Mouse (Mus musculus): ENCODE data around the gene Stx5a.

The Stx5a gene

DNA sequence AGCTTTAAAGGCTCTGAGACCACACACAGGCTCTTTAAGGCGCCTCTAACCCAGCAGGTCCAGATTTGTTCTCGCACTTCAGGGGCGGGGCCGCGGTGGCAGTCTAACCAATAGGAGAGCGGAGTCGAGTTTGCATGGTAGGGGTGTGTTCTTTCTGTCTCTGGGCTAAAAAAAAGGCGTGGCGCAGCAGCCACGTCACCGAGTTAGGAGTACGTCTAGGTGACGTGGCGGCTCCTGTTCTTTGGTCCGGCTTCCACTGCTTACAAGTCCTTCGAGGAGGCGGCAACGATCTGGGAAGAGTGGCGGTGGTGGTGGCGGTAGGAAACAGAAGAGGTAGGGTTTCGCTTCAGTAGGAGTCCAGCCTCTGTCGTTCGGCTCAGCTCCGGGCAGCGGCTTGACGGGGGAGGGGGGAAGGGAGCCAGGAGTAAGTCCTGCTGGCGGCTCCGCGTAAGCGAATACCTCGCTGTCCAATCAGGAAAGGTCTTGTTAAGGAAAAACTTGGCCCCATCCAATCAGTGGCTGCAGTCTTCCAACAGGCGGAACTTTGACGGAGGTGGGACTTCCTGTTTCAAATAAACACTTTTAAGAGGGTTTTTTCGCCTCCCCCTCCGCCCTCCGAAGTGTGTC, at the start of gene Stx5a:
Gene Stx5a (plus strand): TSS at position 171 of the 627 bp plus-strand sequence.
- peak; percentile 94 to 95 for DNase-seq

DNA sequence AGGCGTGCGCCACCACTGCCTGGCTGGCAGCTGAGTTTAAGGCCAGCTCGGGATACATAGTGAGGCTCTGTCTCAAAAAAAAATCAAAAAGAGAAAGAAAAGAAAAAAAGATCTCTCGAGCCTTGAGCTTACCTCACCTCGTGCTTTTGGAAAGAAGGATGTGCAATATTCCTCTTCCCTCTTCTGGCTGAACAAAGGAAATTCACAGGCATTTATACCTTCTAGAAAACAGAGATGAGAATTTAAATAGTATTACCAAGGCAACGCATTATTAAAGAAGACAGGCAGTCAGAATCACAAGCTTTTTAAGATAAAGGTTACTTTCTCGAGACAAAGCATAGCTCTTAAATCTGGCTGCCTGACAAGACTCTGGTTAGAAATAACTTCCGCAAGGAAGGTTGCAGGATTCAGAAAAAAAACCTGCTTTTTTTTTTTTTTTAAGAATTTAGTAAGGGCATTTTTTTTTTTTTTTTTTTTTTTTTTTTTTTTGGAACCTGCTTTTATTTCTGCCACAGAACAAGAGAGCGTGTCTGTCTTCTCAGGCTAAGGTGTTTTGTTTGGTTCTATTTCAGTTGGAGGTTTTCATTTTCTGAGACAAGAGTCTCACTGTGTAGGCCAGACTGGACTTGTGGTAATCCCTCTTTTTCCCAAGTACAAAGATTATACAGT, 49.2 kb upstream of the Stx5a start:
- DNase-seq = no peak

DNA sequence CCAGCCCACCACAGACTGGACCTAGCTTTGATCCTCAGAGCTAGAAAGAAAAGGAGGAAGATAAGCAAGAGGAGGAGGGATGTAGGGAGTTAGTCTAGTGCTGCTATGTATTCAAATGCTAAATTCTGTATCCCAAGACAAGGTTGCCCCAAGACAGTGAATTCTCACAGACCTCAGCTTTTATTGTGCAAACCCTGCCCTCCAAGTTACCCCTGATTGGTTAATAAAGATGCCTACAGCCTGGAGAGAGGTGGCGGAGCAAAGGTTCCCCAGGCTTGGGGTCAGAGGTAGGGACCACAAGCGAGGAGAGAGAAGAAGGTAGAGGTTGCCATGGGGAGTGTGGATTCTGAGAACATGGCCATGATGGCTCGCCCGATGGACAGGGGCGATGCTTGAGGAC, 48.5 kb upstream of the Stx5a start:
- no peak for DNase-seq

DNA sequence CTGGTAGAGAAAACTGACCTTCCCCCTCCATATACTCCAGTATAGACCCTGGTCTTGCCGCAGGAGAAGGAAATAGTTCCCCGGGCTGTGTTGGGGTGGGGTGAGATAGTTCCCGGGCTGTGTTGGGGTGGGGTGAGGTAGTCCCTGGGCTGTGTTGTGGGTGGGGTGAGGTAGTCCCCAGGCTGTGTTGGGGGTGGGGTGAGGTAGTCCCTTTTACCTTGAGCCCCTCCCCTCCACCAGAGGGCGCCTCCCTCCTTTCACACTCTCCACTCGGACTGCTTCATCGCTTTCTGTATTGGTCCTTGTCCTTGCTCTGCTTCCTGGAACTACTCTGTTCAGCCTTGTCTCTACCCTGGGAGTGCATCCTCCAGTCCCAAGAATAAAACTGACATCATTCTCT, 45.9 kb upstream of the Stx5a start:
- peak; percentile 75 to 79 for DNase-seq

DNA sequence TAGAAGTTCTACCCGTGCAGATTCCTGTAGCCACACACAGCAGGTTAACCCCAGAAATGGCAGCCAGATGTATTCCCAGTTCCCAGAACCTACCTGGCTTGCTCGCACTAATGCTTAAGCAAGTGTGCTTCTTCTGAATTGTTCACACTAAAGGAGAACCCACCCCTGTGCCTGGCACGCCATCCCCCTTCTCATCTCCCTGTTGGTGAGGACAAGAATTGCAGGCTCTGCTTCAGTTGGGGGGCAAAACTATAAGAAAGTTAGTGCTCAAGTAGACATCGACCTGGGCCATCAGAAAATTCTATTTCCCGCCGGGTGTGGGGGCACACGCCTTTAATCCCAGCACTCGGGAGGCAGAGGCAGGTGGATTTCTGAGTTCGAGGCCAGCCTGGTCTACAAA, 41.6 kb upstream of the Stx5a start:
- DNase-seq = no peak

DNA sequence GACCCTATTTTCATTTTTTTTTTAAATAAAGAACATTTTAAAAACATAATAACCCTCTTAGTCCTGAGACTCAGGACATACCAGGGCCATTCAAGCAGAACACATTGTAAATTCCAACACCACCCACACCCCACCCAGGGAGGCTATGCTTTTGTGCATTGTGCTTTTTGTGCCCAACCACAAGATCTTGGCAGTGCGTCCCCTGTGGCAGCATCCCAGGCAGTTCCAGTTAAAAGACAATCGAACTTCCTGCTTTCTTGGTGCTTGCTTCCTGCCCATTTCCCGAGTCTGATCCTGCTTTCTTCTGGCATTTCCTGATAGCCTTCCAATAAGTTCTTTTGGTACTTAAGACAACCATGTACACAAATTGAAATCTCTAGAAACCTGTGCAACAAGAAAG, 38.8 kb upstream of the Stx5a start:
- no peak for DNase-seq

DNA sequence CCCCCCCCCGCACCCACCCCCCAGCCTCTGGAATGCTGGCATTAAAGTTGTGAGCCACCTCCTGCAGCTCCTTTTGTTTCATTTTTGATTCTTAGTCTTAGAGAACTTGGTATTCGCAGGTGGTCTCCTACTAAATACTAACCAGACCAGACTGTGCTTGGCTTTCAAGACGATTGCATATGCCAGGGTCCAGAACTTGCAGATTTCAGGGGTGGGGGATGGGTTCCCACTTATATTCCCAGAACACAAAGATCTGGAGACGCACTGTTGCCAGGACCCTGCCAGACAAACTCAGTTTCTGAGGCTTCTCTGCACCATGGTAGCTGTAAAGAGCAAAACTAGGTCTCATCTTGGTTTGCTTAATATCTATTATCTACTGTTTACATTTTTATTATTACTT, 37.6 kb upstream of the Stx5a start:
- DNase-seq = no peak

DNA sequence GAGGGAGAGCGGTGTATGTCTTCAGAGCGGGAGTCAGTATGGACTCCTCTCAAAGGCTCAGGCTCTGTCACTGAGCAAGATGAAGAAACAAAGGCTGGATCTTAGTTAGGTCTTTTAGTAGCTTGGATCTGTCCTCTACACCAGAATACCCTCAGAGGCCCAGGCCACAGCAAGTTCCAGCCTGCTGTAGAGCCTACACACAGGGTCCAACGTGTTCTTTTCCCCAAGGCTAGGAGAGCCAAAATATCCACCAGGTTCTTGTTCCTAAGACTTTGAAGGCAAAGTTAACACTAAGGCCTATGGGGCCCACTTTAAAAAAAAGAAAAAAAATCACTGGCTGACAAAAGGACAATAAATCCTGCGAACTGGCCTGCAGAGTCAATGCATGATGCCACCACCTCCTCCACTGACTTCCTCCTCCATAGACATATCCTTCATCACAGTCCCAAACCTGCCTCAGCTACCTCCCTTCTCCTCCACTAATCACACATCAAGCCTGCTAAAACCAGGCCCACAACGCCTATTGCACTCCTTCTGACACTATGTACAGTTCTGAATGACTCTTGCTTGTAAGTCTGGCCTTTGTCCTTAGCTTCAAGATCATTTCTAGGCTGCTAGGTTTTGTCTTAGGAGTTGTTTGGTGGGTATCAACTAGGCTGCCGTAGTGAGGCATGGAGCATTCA, 36.0 kb upstream of the Stx5a start:
- DNase-seq = no peak

DNA sequence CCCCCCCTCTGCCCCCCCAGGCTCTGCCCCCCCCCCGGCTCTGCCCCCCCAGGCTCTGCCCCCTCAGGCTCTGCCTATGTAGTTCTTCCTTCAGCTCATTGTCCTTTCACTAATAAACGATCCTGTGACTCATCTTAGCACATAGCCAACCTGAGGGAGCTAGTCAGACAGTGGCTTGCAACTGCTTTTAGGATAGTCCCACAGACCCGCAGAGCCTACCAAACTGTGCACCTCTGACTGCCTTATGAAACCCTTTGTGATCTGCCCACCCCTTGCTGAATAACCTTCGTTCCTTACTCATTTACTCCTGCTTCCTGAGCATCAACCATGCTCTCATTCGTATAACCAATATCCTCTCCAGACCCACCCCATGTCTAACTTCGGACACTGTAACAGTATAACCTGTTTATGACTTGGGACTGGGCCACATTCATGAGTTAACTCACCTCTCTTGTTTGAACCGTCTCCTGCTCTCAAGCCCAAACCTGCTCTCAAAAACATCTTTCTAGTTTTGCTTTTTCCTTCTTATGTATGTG, 35.0 kb upstream of the Stx5a start:
- no peak for DNase-seq

DNA sequence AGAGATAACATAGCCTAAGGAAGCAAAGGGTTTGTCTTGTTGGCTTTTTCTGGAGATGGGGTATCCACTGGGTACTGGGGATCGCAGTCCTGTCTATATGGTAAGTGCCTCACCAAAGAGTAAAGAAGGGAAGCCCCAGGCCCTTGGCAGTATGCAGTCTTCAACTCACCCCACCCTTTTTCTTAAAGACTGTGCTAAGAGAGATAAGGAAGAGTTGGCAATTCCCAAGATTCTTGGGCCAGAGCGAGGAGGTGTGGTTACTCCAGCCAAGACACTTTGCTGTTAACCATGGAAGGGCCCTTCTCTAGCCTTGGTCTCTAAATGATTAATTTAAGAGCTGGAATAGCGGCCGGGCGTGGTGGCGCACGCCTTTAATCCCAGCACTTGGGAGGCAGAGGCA, 34.3 kb upstream of the Stx5a start:
- no peak for DNase-seq

DNA sequence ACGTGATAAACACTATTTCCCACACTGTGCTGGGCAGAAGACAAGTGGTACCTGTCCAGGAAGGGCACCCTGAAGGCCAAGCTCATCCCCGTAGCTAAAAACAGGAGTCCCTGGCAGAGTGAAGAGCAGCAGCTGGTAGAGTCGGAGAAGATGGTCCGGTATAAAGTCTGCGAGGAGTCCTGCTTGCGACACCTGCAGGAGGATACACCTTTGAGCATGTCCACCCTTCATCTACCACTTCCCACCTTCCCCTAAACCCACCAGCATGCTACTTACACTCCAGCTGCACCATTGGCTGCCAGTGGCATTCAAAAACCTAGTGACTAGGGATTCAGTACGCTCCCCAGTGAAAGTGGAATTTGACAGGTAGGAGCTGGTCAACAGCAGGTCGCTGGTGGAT, 32.3 kb upstream of the Stx5a start:
- DNase-seq = no peak

DNA sequence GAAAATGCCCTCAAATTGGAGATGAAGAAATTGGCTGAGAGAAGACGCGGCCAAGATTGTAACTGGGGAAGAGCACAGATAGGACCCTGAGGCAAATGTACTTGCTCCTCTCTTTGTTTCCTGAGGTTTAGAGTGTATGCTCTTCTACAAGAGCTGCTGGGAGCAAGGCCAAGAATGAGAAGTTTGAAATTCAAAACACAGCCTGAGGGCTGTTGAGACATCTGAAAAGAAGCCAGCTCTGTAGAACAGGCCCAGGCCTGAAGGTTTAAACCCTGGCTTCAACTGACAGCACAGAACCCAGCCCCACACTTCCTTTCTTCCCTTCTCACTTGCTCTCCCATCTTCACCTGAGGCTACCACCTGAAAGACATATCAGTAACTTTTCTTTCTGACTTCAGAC, 31.2 kb upstream of the Stx5a start:
- DNase-seq = no peak

DNA sequence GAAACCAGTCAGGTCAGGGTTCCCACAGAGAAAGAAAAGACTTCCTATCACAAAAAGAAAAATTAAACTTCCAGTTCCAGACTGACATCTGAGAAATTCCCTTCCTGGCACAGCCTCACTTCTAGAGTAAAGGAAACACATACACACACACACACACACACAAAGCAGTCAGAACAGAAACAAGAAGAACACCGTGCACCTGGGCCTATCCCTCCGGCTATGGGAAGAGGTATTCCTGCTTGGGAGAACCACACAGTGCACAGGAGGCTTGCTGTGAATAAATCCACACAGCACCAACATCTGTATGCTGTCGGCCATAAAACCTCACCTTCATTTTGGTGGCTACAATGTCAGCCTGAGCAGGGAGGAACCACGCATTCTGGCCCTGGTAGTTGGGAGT, 29.7 kb upstream of the Stx5a start:
- no peak for DNase-seq

DNA sequence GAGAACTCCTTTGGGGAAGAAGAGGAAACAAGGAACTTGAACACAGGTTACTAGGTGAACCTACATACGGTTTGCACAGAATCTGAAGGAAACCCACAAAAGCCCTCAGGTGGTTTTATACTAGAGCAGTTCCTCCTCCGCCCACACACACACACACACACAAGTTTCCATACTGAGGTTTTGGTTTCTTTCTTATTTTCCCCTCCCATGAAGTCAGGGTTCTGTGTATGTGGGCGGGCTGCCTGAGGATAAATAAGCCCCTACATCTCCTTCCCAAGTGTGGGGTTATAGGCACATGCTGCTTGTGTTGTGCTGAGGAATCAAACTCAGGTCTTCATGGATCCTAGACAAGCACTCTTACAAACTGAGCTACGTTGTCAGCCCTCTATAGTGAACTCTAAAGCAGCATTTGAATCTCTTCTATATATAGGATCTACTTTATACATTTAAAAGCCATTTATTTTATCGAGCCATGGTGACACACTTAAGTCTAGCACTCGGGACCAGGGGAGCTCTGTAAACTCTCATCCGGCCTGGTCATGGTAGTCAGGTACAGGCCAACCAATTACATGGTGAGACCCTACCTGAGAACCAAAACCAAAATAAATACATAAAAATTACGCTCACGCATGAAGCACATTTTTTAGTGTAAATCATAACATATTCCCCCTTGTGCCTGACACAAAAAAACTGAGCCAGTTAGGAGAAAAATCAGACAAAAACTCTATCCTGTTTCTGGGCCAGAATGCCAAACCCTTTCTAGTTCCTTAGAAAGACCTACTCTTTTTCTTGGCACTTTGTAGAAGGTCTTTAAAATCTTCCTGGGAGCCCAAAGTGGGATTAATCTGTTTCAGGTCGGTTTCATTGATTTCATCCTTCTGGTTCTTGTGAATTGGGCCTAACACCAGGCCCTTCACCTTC, 29.0 kb upstream of the Stx5a start:
- peak; percentile 68 to 69 for DNase-seq

DNA sequence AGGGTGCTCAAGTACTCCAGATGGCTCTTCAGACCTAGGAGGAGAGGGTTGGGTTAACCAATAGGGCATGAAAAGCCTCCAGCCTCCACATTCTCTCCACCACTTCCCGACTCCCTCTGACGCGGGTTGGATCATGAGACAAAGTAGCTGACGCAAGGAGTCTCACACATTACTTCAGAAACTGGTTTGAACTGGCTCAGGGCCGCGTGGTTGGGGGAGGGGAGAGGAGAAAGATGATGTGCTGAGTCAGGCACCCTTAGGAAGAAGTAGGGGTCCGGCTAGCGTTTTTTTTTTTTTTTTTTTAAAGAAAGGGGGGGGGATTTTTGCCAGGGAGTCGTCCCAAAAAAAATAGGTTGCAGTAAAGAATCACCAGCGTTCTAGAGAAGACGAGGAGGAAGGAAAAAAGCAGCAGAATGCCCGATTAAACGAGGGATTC, 28.3 kb upstream of the Stx5a start:
- DNase-seq = peak; percentile 82 to 85

DNA sequence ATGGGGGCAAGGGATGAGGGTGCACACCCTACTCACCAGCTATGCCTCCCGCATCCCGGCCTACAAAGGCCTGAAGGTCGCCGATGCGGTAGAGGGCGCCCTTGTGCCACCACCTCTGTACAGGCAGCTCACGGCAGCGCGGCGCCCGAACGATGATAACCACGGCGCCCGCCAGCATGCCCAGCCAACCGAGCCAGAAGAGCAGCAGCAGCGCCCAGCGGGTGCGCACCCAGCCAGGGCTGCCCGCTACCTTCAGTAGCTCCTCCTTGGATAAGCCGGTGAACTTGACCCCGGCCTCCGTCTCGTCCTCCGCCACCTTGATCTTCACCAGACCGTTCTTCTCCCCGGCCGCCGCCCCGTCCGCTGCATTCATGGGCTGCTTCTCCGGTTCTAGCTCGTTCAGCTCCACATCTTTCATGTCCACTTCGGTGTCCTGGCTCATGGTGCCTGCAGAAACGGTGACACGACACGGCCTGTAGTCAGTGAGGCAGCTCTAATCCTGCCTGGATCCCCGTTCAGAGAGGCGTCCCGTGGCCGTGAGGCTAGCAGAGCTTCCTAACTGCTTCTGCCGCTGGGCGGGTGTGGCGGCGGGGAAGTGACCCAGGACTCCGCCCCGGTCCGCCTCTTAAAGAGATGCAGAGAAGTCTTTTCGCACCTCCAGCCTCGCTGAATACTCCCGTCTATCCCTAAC, 27.8 kb upstream of the Stx5a start:
- peak; percentile 94 to 95 for DNase-seq

DNA sequence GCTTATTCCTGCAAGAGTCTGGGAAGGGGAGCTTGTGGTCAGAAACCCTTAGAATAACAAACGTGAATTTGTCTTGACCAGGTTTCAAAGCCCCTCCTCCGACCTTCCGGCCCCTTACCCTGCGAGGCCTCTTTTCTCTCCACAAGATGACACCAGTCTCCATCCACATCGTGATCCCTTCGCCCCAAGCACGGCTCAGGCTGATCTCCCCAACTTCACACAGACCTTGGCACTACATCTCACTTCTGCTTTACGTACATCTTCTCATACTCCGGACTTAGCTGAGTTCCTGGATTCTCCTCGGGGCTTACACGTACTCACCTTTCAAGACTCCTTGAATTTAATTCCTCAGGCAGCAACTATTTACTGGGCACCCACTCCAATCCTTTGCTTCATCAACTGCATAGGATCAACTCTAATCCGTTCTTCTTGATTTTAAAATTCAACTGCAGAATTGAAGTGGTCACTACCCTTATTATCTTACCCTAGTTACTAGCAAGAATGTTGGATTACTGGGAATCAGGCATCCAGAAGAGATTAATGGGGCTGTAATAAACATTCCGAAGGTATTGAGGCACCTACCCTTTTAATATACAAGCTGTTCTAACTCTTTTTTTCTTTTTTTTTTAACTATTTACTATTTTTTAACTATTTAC, 27.1 kb upstream of the Stx5a start:
- no peak for DNase-seq

DNA sequence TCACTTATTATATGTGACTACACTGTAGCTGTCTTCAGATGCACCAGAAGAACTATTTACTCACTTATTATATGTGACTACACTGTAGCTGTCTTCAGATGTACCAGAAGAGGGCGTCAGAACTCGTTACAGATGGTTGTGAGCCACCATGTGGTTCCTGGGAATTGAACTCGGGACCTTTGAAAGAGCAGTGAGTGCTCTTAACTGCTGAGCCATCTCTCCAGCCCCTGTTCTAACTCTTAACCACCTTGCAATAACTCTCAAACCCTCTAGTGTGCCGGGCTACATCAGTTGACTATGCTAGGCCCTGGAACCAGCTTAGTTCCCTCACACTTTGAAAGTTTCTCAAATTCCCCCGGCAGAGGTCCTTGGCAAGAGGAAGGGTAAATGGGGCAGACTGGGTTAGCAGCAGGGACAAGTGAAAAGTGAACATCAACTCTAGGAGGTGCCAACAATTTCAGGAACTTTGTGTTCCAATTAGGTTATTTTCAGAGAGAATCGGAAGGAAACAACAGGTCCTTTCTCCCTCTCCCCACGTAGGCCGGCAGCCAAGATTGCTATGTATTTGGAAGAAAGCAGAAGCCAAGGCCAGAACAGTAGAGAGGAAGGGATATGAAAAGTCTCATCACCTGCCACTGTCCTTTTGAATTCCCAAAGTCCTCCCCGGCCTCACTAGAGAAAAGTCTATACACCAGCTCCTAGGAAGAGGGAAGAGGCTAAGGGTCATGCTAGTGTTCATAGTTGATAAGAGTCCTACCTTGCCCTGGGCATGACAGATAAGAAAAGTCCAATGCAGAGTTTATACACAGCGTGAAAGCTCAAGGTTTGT, 26.3 kb upstream of the Stx5a start:
- no peak for DNase-seq

DNA sequence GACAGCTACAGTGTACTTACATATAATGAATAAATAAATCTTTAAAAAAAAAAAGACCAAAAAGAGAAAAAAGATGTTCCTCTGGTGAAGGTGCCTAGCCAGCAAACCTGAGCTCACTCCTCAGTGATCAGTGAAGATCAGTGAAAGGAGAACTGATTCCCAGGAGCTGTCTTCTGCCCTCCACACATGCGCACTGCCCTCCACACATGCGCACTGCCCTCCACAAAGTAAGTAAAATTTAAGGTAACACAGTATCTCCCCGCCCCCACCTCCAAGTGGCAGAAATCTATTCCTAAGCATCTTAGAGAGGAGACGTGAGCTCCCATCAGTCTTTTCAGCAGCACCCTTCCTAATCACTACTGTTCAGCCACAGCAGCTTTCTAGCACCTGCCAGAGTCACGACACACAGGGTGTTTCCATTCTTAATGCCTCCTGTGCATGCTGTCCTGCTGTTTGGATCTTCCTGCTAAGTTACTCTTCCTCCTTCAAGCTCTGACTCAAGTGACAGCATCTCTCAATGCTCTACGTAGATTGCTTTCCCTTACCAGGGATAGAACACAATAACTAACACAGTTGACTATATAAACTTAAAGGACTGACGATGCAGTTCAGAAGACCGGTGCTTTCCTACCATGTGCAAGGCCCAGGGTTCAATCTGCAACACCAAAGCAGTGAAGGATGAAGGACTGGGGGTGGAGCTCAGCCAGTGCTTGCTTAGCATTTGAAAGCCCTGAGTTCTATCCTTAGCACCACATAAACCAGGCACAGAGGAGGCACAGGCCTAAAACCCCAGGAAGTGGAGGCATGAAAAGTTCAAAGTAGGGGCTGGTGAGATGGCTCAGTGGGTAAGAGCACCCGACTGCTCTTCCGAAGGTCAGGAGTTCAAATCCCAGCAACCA, 25.1 kb upstream of the Stx5a start:
- DNase-seq = no peak
